Comparison of ENCODE assay signal across 22 mouse cellular contexts in the genomic region with DNA sequence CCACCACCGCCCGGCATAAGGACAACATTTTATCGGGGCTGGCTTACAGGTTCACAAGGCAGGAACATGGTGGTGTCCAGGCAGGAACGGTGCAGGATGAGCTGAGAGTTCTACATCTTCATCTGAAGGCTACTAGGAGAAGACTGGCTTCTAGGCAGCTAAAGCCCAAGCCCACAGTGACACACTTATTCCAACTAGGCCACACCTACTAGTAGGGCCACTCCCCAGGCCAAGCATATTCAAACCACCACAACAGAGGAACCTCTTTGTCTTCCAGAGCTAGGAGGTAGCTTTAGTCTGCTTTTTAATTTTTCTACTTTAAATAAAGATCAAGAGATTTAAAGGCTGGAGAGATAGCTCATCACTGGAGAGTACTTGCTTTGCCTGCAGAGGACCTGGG. TPM values are rescaled to one million over a fixed set of nuclear protein-coding genes. Genes with fewer than 3 reads are reported as not detected.
"Had no signal": no experiment of that assay in that cellular context is flagged by ENCODE, and none has a peak within 500 bp of the region (broad histone marks: within the 10 kb centered on the region; RNA-seq: fewer than 3 reads in every experiment).

No protein-coding gene starts in this region.

- H3K4me3 ChIP-seq: intestine, embryonic 15.5 days; kidney, embryonic 15.5 days; limb, embryonic 10.5 days; limb, embryonic 13.5 days; liver, embryonic 12.5 days; liver, embryonic 15.5 days; midbrain, embryonic 12.5 days; myocyte; neural tube, embryonic 13.5 days had no signal

- H3K4me1 ChIP-seq: kidney, embryonic 15.5 days; limb, embryonic 13.5 days; midbrain, embryonic 12.5 days had no signal

- H3K4me2 ChIP-seq: intestine, embryonic 15.5 days; kidney, embryonic 15.5 days; limb, embryonic 13.5 days; liver, embryonic 12.5 days; liver, embryonic 15.5 days; midbrain, embryonic 12.5 days; neural tube, embryonic 13.5 days had no signal

- ATAC-seq: liver, embryonic 12.5 days; midbrain, embryonic 16.5 days had no signal

- DNase-seq: kidney, adult 11 months; kidney, adult 8-10 months; kidney, postnatal 10 days; kidney, postnatal 36 days; liver; lung, adult 18-20 months; right cerebral cortex, postnatal 4 days; thymus, adult 18-20 months; thymus, postnatal 36 days had no signal

- H3K9me3 ChIP-seq: intestine, embryonic 15.5 days; limb, embryonic 10.5 days; liver, embryonic 15.5 days; neural tube, embryonic 13.5 days had no signal

- H3K27me3 ChIP-seq: intestine, embryonic 15.5 days; kidney, embryonic 15.5 days; limb, embryonic 13.5 days; liver, embryonic 12.5 days; liver, embryonic 15.5 days; midbrain, embryonic 12.5 days; neural tube, embryonic 13.5 days had no signal

- H3K27ac ChIP-seq: intestine, embryonic 15.5 days; kidney, embryonic 15.5 days; limb, embryonic 10.5 days; limb, embryonic 13.5 days; liver, embryonic 12.5 days; liver, embryonic 15.5 days; macrophage; midbrain, embryonic 12.5 days; neural tube, embryonic 13.5 days had no signal

- H3K9ac ChIP-seq: intestine, embryonic 15.5 days; kidney, embryonic 15.5 days; limb, embryonic 13.5 days; liver, embryonic 12.5 days; liver, embryonic 15.5 days; midbrain, embryonic 12.5 days; neural tube, embryonic 13.5 days had no signal

RNA-seq across cellular contexts. Expression of gene Ghrh, which starts 46.2 kb away (rescaled TPM):
- polyA plus RNA-seq: limb, embryonic 10.5 days; limb, embryonic 13.5 days; liver, embryonic 12.5 days; macrophage; myocyte; stomach, embryonic 14.5 days; urinary bladder, adult 2 months had no signal
